Mouse (Mus musculus) embryonic fibroblast, embryonic 13.5 days (primary cell): ENCODE results near the gene Tubgcp6.

Experiments used
- CTCF ChIP-seq: IDR thresholded peaks from 2 replicates; pipeline ENCODE4 v1.5.1; 2011; ENCODE audit warnings: mild to moderate bottlenecking, control low read depth, low read length, moderate library complexity, borderline replicate concordance; ENCODE audit not compliant: insufficient read depth
- POLR2A ChIP-seq: IDR thresholded peaks from 2 replicates; pipeline ENCODE4 v1.6.1; 2011; ENCODE audit warnings: low read depth, mild to moderate bottlenecking, control low read depth, low read length, moderate library complexity

DNA sequence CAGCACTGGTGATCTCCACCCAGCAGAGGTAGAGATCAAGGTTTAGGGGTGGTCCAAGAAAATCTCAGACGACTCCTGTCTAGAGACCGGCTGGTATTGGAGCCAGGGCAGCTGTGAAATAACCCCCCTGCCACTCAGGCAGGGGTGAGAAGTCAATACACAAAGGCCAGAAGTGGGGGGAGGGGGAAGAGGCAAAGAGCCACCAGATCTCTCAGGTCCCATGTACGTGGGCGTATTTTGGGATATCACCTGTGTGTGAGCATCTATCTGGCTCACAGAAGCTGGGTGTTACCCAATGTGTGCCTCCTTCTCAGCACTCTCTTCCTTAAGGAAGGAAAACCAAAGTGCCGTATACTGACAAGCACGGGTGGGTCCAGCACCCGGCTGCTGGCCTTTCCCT is 59.9 kb downstream of the Tubgcp6 start:
- TF ChIP-seq CTCF (no peak), POLR2A (no peak)
